Mouse (Mus musculus) megakaryocyte, adult 5-6 weeks (primary cell): ENCODE results near the gene Zfp345. TPM values are rescaled to one million over a fixed set of nuclear protein-coding genes. Genes with fewer than 3 reads are reported as not detected.
"Not testable (repeated sequence)": the region's sequence is repeated elsewhere in the genome, so short reads cannot be mapped to it uniquely, and the experiment has no call there.

Source experiments
- ATAC-seq: 2 replicates; pipeline ENCODE4 v1.8.0; 2016; ENCODE audit warnings: mild to moderate bottlenecking, inconsistent platforms; ENCODE audit not compliant: poor library complexity, severe bottlenecking
- total RNA-seq, 2 experiments: library from RNA; stranded (forward) in 1 of 2; stranded (reverse) in 1 of 2; fragments of 153-499, 151-499 nt in 1 of 2; fragments of 221-1000, 200-1000 nt in 1 of 2; gene quantifications; 2 replicates each; pipeline versions ENCODE4 v1.2.3 to v1.2.4; 2015 to 2017

The Zfp345 gene
- total RNA-seq (2015) (not detected in 2 replicates), total RNA-seq (2017) (0.20 and 0.22 TPM in 2 replicates)

GRCm38 (mm10) chr2:150484939-150485778 lies at the start of gene Zfp345:
Zfp345 (minus strand) TSS chr2:150485091.
- ATAC-seq, result not testable (repeated sequence)

- no peak for ATAC-seq
Observed at GRCm38 (mm10) chr2:150525703-150526207, 40.9 kb upstream of the Zfp345 start.

DNA sequence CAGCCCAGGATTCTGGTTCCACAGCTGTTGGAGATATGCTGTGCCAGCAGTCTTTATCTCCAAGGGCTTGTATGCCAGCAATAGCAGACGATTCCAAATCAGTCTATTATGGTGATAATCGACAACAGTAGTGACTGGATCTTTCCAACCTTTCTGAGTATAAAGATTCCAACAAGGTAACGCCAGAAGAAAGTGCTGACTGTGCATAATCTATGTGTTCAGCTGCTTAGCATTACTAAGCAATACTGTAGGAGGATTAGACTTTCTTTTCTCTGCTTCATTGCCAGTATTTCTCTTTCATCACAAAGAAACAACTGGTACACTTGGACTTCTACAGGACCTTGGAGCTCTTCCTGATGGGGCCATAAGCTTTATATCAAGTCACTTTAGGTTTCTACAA lies 27.9 kb upstream of the Zfp345 start:
- ATAC-seq, result no peak

GRCm38 (mm10) chr2:150500124-150500973 lies 15.5 kb upstream of the Zfp345 start:
- peak; percentile 52; the same call in 1 of the 2 replicates for ATAC-seq

DNA sequence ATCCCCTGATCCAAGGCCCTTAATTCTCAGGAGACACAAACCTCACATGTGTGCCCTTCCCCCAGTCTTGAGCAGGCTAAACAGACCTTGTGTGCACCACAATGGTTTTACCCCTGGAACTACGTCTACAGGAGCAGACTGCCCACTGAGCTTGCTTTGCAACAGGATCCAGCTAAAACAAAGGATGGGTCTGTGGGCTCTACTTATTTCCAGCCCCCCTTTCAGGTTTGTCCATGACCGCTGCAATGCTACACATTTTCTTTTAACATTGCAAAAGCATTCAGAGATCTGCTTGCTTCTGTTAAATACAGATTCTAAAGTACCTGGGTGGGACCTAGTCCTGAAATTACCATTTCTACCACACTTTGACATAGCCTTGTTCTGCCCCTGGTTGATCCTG lies 8.1 kb upstream of the Zfp345 start:
- ATAC-seq, result no peak

- ATAC-seq, result peak; percentile 81
Observed at GRCm38 (mm10) chr2:150451180-150451919, 33.5 kb downstream of the Zfp345 start, which contains the start of gene Zfp442. Zfp442 (minus strand) TSS chr2:150451486.

- peak; percentile 45 for ATAC-seq
Observed at GRCm38 (mm10) chr2:150439084-150439483, 45.8 kb downstream of the Zfp345 start.

Other genes starting within 250 kb of the Zfp345 start
- gene Gm21994, start 229.5 kb downstream of the Zfp345 start, total RNA-seq (2015), result 2.8 and 4.4 TPM in 2 replicates
- 3.5 and 6.2 TPM in 2 replicates for gene Gm21994, start 229.5 kb downstream of the Zfp345 start, total RNA-seq (2017)
- not detected in 2 replicates for gene Gm14124, start 227.6 kb downstream of the Zfp345 start, total RNA-seq (2015)
- not detected in 2 replicates for gene Gm14124, start 227.6 kb downstream of the Zfp345 start, total RNA-seq (2017)
- 1.7 TPM in 1 of 2 replicates, not detected in the other for gene Gm10130, start 161.4 kb downstream of the Zfp345 start, total RNA-seq (2015)
- 1.6 and 2.2 TPM in 2 replicates for gene Gm10130, start 161.4 kb downstream of the Zfp345 start, total RNA-seq (2017)
- gene 3300002I08Rik, start 122.3 kb downstream of the Zfp345 start, total RNA-seq (2015), result 2.7 and 5.6 TPM in 2 replicates
- gene 3300002I08Rik, start 122.3 kb downstream of the Zfp345 start, total RNA-seq (2017), result 7.2 and 11.2 TPM in 2 replicates
- 1.9 and 3.3 TPM in 2 replicates for gene Zfp442, start 33.6 kb downstream of the Zfp345 start, total RNA-seq (2015)
- gene Zfp442, start 33.6 kb downstream of the Zfp345 start, total RNA-seq (2017), result 2.4 and 2.6 TPM in 2 replicates
- 36.9 and 41.1 TPM in 2 replicates for gene Cst7, start 85.3 kb upstream of the Zfp345 start, total RNA-seq (2015)
- gene Cst7, start 85.3 kb upstream of the Zfp345 start, total RNA-seq (2017), result 24.5 and 39.6 TPM in 2 replicates
- gene Apmap, start 123.5 kb upstream of the Zfp345 start, total RNA-seq (2015), result 22.2 and 25.1 TPM in 2 replicates
- 39.1 and 39.8 TPM in 2 replicates for gene Apmap, start 123.5 kb upstream of the Zfp345 start, total RNA-seq (2017)
- 12.4 and 15.1 TPM in 2 replicates for gene Acss1, start 183.4 kb upstream of the Zfp345 start, total RNA-seq (2015)
- 14.4 and 15.9 TPM in 2 replicates for gene Acss1, start 183.4 kb upstream of the Zfp345 start, total RNA-seq (2017)
- not detected in 2 replicates for gene Vsx1, start 204.3 kb upstream of the Zfp345 start, total RNA-seq (2015)
- gene Vsx1, start 204.3 kb upstream of the Zfp345 start, total RNA-seq (2017), result not detected in 2 replicates